Mouse (Mus musculus): ENCODE results near the gene Fam166b.

- TF ChIP-seq POLR2A (IDR thresholded peaks at IDR 0.05; ENCODE audit: low read depth, low read length): no peak
- TF ChIP-seq CTCF (IDR thresholded peaks at IDR 0.05; ENCODE audit: extremely low read depth, insufficient read depth, insufficient read length, insufficient replicate concordance): no peak
These were observed 7.2 kb downstream of the Fam166b start for GRCm38 (mm10) chr4:43421632-43422240.

Data from spleen, adult 2 months (tissue).